Mouse (Mus musculus): ENCODE measurements around the gene Sgms1. TPM values are rescaled to one million over a fixed set of nuclear protein-coding genes. Genes with fewer than 3 reads are reported as not detected.

Sgms1 gene
- polyA plus RNA-seq, 1 experiment from 2014 or later, result 31.8 TPM

DNA sequence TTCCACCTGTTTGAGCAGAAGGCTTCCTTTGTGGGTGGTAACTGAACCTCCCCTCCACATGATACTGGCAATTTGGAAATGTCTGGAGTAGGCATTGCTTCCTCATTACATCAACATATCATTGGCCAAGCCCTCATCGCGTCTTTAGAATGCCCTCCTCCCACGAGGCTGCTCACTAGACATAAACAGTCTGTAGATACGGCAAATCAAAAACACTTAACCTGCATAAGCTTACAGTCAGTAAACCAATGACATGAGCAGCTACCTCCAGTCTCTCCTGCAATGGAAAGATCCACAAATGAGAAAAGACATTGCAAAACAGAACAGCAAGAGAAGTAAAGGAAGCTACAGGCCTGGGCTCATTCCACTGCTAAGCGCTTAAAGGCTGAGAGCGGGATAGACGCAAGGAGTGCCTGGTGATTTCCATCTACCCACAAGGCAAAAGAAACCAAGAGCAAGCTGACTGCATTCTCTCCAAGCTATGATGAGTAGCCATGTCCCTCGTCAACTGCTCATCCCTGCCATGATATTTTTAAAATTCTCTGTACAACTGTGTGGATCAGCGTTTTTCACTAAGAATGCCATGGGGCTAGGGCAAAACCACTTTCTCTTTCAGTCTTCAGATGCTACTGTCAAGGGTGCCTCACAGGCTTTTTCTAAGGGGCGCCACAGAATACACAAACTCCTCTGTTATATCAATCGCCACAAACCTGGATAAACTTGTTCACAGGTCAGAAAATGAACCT lies 117.9 kb downstream of the Sgms1 start:
- H3K4me1 ChIP-seq, result peaks cover 81% of the 10 kb centered on the region

DNA sequence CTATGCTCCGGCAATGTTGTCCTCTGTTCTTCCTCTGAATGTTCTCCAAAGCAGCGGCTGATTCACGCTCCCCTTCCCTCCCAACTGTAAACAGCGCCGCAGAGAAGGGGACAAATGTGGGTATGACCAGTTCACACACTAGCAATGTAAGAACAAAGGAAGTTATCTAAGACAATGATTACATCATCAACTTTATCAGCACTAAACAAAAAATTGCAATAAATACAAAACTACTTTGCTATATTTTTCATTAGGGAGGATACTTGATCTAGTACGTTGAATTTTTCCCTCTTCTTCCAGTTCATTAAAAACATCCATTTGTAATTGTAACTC lies 119.7 kb downstream of the Sgms1 start:
- no peak overlapping the region for H3K9ac ChIP-seq
- 84% methylated on average over 6 of the region's 6 CpGs for WGBS (ENCODE audit: insufficient replicate concordance)

More for the DNA sequence above, 117.9 kb downstream of the Sgms1 start:
- Histone ChIP-seq H3K9me3 (replicated peaks) (no peaks in the 10 kb centered on the region), H3K27ac (peak overlapping the region; percentile 99), H3K9ac (peak overlapping the region; percentile 66), H3K27me3 (replicated peaks) (no peaks in the 10 kb centered on the region), H3K4me2 (peak overlapping the region; percentile 74), H3K36me3 (no peaks in the 10 kb centered on the region), H3K4me3 (peak overlapping the region; percentile 44)
- WGBS (ENCODE audit: insufficient replicate concordance), result 43% methylated on average over 11 of the region's 11 CpGs
- ATAC-seq, result peak; percentile 50

DNA sequence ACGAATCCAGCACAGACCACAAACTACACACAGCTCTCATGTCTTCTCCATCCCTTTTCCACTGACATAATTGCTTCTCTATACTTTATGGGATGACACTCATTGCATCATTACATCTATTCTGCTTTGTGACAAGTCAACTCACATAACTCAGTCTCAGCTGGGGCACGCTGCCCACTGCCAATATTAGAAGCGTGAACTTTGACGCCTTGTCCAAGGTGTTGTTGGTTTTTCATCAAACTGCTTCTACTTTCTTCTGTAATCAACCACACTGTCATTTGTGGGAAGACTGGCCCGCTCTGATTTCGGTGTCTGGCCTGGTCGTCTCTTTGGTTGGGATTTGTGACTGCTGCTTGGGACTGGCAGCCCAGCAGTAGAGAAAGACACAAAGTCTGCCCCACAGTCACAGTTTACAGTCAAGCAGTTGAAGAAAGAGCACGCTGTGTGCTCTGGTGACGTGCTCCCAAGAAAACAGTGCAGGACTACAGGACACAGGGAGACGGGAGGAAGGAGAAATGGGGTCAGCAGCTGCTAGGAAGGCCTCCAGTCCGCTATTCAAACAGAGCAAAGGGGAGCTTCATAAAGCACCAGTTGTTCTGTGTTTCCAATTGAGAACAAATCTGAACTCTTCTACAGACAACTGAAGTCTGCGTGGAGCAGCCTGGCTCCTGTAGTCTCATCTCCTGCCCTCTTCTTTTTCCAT lies 120.2 kb downstream of the Sgms1 start:
- WGBS (ENCODE audit: insufficient replicate concordance), result 78% methylated on average over 12 of the region's 12 CpGs
- ATAC-seq, result no peak
- Histone ChIP-seq H3K36me3 (no peaks in the 10 kb centered on the region), H3K4me3 (no peak overlapping the region), H3K9ac (no peak overlapping the region), H3K27ac (no peak overlapping the region), H3K4me1 (peaks cover 73% of the 10 kb centered on the region), H3K27me3 (replicated peaks) (no peaks in the 10 kb centered on the region), H3K9me3 (replicated peaks) (no peaks in the 10 kb centered on the region), H3K4me2 (no peak overlapping the region)

More for the DNA sequence above, 119.7 kb downstream of the Sgms1 start:
- H3K27ac ChIP-seq, result no peak overlapping the region
- no peaks in the 10 kb centered on the region for H3K27me3 ChIP-seq (replicated peaks)
- H3K4me2 ChIP-seq, result no peak overlapping the region
- H3K4me1 ChIP-seq, result peaks cover 73% of the 10 kb centered on the region
- H3K36me3 ChIP-seq, result no peaks in the 10 kb centered on the region
- no peaks in the 10 kb centered on the region for H3K9me3 ChIP-seq (replicated peaks)
- H3K4me3 ChIP-seq, result no peak overlapping the region
- no peak for ATAC-seq

DNA sequence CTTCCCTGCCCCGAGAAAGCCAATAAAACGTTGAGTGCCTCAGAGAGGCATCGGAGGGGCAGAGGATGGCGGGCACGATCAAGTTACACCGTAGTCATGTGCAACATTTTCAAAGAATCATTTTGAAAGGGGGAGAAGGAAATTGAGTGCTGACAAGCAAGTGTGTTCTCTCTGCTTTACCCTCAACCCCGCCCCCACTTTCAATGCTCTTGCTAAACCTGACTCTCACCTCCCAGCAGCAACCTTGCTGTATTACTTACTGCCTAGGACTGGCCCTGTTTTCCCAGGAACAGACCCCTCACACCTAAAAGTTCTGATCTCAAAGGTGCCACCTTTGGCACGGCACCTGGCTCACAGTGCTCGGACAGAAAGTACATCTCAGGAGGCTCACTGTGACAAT lies 121.0 kb downstream of the Sgms1 start:
- H3K9me3 ChIP-seq (replicated peaks), result no peaks in the 10 kb centered on the region
- WGBS (ENCODE audit: insufficient replicate concordance), result 78% methylated on average over 9 of the region's 9 CpGs
- H3K36me3 ChIP-seq, result no peaks in the 10 kb centered on the region
- no peak overlapping the region for H3K9ac ChIP-seq
- H3K27me3 ChIP-seq (replicated peaks), result no peaks in the 10 kb centered on the region
- no peak overlapping the region for H3K4me2 ChIP-seq
- no peak overlapping the region for H3K4me3 ChIP-seq
- H3K27ac ChIP-seq, result no peak overlapping the region
- ATAC-seq, result no peak
- peaks cover 74% of the 10 kb centered on the region for H3K4me1 ChIP-seq

DNA sequence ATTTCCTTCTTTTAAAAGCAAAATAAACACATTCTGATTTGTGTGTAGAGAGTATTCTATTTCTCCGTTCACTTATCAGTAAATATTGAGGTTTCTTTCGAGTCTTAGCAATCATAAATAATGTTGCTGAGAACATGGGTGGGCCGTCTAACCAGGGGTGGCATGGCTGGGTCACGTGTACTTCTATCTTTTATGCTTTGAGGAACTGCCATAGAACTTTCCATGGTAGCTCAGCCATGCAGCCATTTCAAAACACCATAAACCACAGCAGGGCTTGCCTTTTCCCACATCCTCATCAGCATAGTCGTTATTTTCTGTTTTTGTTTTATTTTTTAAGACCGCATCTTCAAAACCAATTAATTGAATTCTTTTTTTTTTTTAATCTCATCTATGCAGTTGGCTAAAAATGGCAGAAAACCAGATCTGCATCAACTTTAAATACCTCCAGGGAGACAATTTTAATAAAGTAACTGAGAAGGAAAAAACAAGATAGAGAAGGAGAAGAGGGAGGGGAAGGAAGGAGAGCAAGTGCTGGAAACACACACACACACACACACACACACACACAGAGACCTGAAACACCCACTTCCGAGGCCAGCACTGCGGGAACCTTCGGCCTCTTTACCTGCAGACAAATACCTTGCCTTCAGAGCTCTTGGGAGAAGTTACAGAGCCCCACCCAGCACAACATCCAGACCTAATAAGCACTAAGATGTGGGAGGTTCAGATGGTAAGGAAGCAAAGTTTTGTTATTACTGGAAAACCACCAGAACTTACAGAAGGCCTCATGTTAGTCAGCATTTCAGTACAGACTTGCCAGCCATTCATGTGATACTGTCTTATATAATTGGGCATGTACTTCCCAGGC lies 122.9 kb downstream of the Sgms1 start:
- Histone ChIP-seq H3K4me1 (peaks cover 72% of the 10 kb centered on the region), H3K27ac (peak overlapping the region; percentile 2; the same call in 1 of the 2 replicates), H3K27me3 (replicated peaks) (no peaks in the 10 kb centered on the region), H3K36me3 (no peaks in the 10 kb centered on the region), H3K9me3 (replicated peaks) (no peaks in the 10 kb centered on the region), H3K9ac (no peak overlapping the region), H3K4me2 (no peak overlapping the region), H3K4me3 (no peak overlapping the region)
- 43% methylated on average over 9 of the region's 9 CpGs for WGBS (ENCODE audit: insufficient replicate concordance)
- ATAC-seq, result no peak

DNA sequence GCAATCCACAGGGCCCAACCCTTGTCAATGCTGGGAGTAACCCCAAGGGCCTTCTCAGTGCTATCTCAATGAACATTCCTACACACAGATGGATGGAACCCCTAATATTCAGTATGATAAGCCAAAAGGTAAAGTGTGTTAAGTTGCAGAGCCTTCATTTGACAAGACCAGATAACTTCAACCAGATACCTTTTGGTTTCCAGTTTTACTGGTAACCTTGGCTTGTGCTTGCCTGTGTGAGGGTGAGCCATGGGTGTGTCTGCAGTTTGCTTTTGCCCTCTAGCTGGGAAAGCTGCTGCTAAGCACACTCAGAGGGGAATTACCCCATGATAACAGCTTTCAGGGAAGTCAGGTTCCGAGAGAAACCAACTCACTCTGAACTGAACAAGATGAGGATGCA lies 125.8 kb downstream of the Sgms1 start:
- Histone ChIP-seq H3K9ac (no peak overlapping the region), H3K36me3 (no peaks in the 10 kb centered on the region), H3K4me1 (peaks cover 64% of the 10 kb centered on the region), H3K27me3 (replicated peaks) (no peaks in the 10 kb centered on the region), H3K9me3 (replicated peaks) (no peaks in the 10 kb centered on the region), H3K4me2 (0 out of 2 replicates have a peak overlapping the region, but pooled peaks have one; percentile 10), H3K4me3 (no peak overlapping the region), H3K27ac (peak overlapping the region; percentile 39; the same call in 1 of the 2 replicates)
- ATAC-seq, result peak; percentile 87
- WGBS (ENCODE audit: insufficient replicate concordance), result 14% methylated on average over 1 of the region's 1 CpGs

DNA sequence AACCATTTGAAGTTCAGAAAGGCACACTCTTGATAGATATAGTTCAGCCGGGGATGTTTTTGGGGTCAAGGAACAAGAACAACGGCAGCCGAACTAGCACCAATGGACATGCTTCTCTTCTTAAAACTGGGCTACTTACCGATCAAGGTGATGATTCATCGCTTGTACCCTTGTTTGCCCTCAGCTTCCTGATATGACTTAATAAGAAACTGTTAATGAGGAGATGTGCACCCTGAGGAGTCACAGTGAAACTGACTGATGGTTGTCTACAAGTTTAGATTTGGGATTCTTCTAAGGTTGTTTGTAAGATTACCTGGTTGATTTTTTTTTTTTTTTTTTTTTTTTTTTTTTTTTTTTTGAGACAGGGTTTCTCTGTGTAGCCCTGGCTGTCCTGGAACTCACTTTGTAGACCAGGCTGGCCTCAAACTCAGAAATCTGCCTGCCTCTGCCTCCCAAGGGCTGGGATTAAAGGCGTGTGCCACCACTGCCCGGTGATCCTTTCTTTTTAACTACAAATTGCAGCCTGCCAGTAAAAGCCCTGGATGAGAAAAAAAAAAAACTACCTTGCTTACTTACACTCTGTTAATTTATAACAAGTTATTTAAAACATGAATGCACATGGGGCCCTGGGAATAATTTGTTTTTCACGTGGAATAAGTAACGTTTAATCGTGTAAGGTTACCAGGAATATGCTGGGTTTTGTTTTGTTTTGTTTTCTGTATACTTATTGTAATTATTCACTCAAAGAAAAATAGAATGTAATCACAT lies 126.5 kb downstream of the Sgms1 start:
- WGBS (ENCODE audit: insufficient replicate concordance), result 84% methylated on average over 10 of the region's 10 CpGs
- H3K4me1 ChIP-seq, result peaks cover 67% of the 10 kb centered on the region
- H3K4me3 ChIP-seq, result no peak overlapping the region
- H3K9me3 ChIP-seq (replicated peaks), result no peaks in the 10 kb centered on the region
- no peaks in the 10 kb centered on the region for H3K36me3 ChIP-seq
- no peak for ATAC-seq
- no peaks in the 10 kb centered on the region for H3K27me3 ChIP-seq (replicated peaks)
- no peak overlapping the region for H3K27ac ChIP-seq
- no peak overlapping the region for H3K4me2 ChIP-seq
- no peak overlapping the region for H3K9ac ChIP-seq

DNA sequence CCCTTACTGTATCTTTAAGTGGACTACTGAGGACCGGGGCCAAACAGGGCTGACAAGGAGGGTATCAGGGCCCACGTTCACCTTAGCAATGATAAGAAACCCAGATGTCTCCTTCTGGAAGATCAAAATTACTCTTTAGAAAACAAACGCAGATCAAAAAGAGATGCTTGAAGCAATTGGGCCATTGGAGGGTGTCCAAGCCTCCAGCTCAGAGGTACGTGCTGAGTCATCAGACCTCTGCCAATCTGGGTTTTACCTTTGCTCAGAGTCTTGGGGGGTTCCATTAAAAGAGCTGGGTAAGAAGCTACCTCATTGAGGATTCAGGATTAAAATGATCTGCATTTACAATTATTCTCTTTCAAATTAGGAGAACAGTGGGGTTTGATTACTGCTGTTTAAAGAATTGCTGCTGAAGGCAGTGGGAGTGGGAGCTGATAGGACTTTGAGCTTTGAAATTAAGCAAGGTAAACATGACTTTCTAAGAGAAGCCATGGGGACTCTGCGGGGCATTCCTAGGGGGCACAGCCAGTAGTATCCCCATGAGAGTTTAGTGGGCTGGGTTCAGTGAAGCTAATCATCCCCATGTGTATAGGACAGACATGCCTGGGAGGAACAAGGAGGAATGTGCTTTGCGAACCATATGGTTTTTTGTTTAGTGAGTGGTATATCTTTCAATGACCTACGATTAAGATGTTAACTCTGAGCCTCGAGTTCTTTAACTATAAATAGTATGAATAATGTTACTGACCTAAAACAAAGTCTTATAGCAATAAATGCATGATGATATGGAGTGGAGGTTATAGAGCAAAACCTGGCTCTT lies 128.4 kb downstream of the Sgms1 start:
- ATAC-seq, result no peak
- Histone ChIP-seq H3K9me3 (replicated peaks) (no peaks in the 10 kb centered on the region), H3K4me1 (peaks cover 76% of the 10 kb centered on the region), H3K4me2 (no peak overlapping the region), H3K4me3 (no peak overlapping the region), H3K9ac (no peak overlapping the region), H3K36me3 (no peaks in the 10 kb centered on the region), H3K27ac (no peak overlapping the region), H3K27me3 (replicated peaks) (no peaks in the 10 kb centered on the region)
- 60% methylated on average over 8 of the region's 8 CpGs for WGBS (ENCODE audit: insufficient replicate concordance)

DNA sequence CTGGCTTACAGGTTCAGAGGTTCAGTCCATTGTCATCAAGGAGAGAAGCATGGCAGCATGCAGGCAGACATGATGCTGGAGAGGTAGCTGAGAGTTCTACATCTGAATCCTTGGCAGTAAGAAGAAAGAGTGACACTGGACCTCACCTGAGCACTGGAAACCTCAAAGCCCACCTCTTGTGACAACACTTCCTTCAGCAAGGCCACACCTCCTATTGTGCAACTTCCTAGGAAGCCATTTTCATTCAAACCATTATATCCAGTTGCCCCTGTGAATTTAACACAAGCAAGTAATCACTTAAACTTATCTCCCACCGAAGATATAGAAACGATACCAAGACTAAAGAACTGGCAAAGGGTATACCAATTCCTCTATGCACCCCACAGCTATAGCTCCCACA lies 129.7 kb downstream of the Sgms1 start:
- H3K4me1 ChIP-seq, result peaks cover 83% of the 10 kb centered on the region

DNA sequence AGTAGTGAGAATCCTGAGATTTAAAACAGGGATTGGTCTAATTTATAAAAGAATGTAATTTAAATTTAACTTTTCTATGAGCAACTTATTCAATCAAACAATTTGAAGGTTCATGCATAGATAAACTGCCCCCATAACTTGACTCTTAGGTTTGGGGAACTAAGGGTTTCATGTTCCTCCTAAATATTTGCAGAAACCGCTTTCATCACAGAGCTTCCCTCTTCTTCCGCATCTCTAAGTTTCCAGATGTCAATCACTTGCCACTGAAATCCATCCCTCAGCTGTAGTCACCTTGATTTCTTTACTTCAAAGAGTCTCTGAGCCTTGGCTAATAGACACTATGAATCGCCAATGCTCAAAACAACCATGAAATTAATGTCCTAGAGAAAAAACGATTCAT lies 130.5 kb downstream of the Sgms1 start:
- no peak for ATAC-seq
- H3K9me3 ChIP-seq (replicated peaks), result no peaks in the 10 kb centered on the region
- no peak overlapping the region for H3K27ac ChIP-seq
- H3K27me3 ChIP-seq (replicated peaks), result no peaks in the 10 kb centered on the region
- no peak overlapping the region for H3K4me3 ChIP-seq
- WGBS (ENCODE audit: insufficient replicate concordance), result 69% methylated on average over 4 of the region's 4 CpGs
- H3K9ac ChIP-seq, result no peak overlapping the region
- H3K36me3 ChIP-seq, result no peaks in the 10 kb centered on the region
- H3K4me2 ChIP-seq, result no peak overlapping the region
- H3K4me1 ChIP-seq, result peaks cover 82% of the 10 kb centered on the region

More for the DNA sequence above, 129.7 kb downstream of the Sgms1 start:
- Histone ChIP-seq H3K36me3 (no peaks in the 10 kb centered on the region), H3K27ac (no peak overlapping the region), H3K9ac (no peak overlapping the region), H3K4me3 (no peak overlapping the region), H3K27me3 (replicated peaks) (no peaks in the 10 kb centered on the region), H3K4me2 (no peak overlapping the region), H3K9me3 (replicated peaks) (no peaks in the 10 kb centered on the region)
- no peak for ATAC-seq
- 63% methylated on average over 2 of the region's 2 CpGs for WGBS (ENCODE audit: insufficient replicate concordance)

DNA sequence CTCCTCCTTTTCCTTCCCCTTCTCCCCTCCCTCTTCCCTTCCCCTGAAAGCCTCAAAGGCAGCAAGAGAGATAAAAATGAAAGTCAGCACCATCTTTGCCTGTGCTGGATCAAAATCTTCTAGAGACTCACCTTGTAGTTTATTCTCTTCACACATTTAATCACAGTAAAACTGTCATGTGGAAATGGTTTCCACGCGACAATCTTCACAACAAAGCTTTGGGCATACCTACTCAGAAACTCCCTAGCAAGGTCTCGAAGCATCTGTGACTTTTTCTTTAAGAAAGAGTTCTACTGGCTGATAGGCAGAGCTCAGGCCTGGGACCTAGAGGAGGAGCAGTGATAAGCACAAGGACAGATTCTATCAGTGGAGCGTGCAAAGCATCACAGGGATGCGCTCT lies 131.4 kb downstream of the Sgms1 start:
- H3K27me3 ChIP-seq (replicated peaks), result no peaks in the 10 kb centered on the region
- H3K36me3 ChIP-seq, result no peaks in the 10 kb centered on the region
- ATAC-seq, result no peak
- peaks cover 81% of the 10 kb centered on the region for H3K4me1 ChIP-seq
- 24% methylated on average over 5 of the region's 5 CpGs for WGBS (ENCODE audit: insufficient replicate concordance)
- H3K4me2 ChIP-seq, result peak overlapping the region; percentile 3; the same call in 1 of the 2 replicates
- H3K9ac ChIP-seq, result no peak overlapping the region
- no peak overlapping the region; the same call in 1 of the 2 replicates for H3K27ac ChIP-seq
- H3K9me3 ChIP-seq (replicated peaks), result no peaks in the 10 kb centered on the region
- H3K4me3 ChIP-seq, result no peak overlapping the region

Measured in liver, embryonic 12.5 days (tissue).